Mouse (Mus musculus): ENCODE data around the gene Cdkl1.

DNA sequence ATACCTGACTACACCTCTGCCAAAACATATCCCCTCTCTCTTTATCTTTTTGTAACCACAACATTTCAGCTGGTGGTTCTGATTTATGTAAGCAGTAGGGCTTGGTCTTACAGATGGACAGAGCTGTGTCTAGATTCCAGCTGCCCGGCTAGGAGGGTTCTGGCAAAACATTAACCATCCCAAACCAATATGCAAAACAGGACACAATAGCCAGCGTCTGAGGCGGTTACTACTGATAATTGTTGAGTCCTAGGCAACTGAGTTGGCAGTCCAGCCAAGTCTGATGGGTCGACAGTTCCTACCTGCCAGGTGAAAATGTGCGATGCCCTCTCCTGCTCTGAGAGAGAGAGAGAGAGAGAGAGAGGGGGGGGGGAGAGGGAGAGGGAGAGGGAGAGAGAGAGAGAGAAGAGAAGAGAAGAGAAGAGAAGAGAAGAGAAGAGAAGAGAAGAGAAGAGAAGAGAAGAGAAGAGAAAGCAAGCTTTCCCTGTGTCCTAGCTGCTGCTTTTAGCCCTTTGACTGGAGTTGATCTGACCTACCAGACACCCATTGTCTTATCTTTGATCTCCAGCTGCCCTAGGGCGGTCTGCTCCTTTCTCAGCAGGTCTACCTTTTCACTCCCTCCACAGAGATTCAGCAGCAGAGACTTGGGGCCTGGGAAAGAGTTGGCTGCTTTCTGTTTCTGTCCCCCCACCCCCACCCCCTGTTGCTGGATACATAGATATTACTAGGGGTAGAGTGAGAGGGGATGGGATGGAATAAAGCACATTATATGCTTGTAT, 7.6 kb downstream of the Cdkl1 start:
- TF ChIP-seq CTCF (IDR thresholded peaks at IDR 0.05; ENCODE audit: control insufficient read depth, insufficient read depth, insufficient read length) = no peak
- TF ChIP-seq USF1 (IDR thresholded peaks at IDR 0.05; ENCODE audit: low read depth) = no peak
- TF ChIP-seq MYOG (IDR thresholded peaks at IDR 0.05; ENCODE audit: control insufficient read depth, extremely low read depth, insufficient read length) = no peak

All from C2C12 (cell line).